Mouse (Mus musculus): ENCODE measurements at regions not wholly inside any gene's neighbourhood (a gene's known extent, or its start where the extent isn't known, plus 50 kb on each side); places are given as distances from the start of the nearest gene placed in this dataset.

DNA sequence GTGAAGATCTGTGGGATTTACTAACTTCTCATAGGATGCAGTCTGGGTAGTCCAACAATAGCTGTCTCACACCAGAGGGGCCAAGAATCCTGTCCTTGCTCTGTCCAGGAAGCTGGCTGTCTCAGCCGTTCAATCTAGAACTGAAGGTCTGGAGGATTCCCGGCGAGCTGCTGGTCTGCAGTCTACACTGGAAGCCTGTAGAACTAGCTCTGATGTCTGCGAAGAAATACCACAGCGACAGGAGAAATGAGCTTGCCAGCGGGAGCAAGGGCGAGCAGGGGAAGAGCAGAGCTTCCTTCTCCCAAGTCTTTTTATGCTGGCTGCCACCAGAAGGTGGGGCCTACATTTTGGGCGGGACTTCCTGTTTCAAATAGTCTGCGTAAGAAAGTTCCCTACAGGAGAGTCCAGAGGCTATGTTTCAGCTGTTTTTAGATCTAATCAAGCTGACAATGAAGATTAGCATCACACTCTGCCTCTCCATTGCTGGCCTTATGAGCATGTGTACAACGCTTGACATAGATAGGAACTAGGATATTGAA lies 111.9 kb upstream of the Eef2kmt start:
- DNase-seq (ENCODE audit: low spot score) (no peak), ATAC-seq (ENCODE audit: extremely low read depth, insufficient number of reproducible peaks, low FRiP score, poor library complexity, severe bottlenecking) (no peak)
- no peak for TF ChIP-seq CTCF (IDR thresholded peaks at IDR 0.05; ENCODE audit: low read depth, low read length)
- no peak for TF ChIP-seq TAL1 (conservative IDR thresholded peaks at IDR 0.05; ENCODE audit: low read depth, low read length)
- TF ChIP-seq POLR2AphosphoS5 (IDR thresholded peaks at IDR 0.05; ENCODE audit: insufficient replicate concordance, low read depth, low read length): no peak
- no peak for TF ChIP-seq GATA2 (IDR thresholded peaks at IDR 0.05; ENCODE audit: borderline replicate concordance, low read depth, low read length)
- no peak for TF ChIP-seq GATA1 (IDR thresholded peaks at IDR 0.05; ENCODE audit: borderline replicate concordance, low read length)
- no peaks in the 10 kb centered on the region for H3K36me3 ChIP-seq (replicated peaks)
- no peaks in the 10 kb centered on the region for H3K27me3 ChIP-seq (ENCODE audit: insufficient read depth, low read length)
- H3K4me1 ChIP-seq (ENCODE audit: insufficient read depth, low read depth, low read length): no peaks in the 10 kb centered on the region
- peaks cover 23% of the 10 kb centered on the region; the same call in 1 of the 2 replicates for H3K9me3 ChIP-seq (replicated peaks)
- no peak overlapping the region for H3K4me3 ChIP-seq (ENCODE audit: low read depth, low read length)

DNA sequence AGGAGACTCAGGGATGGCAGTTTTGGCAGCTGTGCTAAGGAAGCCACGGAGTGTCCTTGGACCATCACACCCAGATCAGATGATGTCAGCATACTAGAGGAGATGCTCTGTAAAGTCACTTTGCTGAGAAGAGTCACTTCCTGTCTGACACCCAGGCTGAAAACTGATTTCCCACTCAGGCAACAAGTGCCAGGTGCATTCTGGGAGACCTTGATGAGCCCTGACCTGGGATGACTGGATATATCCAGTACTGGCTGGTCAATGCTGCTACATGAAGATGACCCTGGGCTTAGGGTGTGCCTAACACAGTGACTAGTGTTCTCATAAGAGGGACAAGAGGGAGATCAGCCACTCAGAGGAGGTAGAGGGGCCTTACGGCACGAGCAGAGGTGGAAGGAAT lies 110.2 kb upstream of the Eef2kmt start:
- no peak for TF ChIP-seq GATA1 (IDR thresholded peaks at IDR 0.05; ENCODE audit: borderline replicate concordance, low read length)
- TF ChIP-seq CTCF (IDR thresholded peaks at IDR 0.05; ENCODE audit: low read depth, low read length): no peak
- no peak for TF ChIP-seq TAL1 (conservative IDR thresholded peaks at IDR 0.05; ENCODE audit: low read depth, low read length)
- TF ChIP-seq GATA2 (IDR thresholded peaks at IDR 0.05; ENCODE audit: borderline replicate concordance, low read depth, low read length): no peak
- no peak for TF ChIP-seq POLR2AphosphoS5 (IDR thresholded peaks at IDR 0.05; ENCODE audit: insufficient replicate concordance, low read depth, low read length)
- Histone ChIP-seq H3K9me3 (replicated peaks) (peaks cover 19% of the 10 kb centered on the region; the same call in 1 of the 2 replicates), H3K27me3 (ENCODE audit: insufficient read depth, low read length) (no peaks in the 10 kb centered on the region), H3K4me1 (ENCODE audit: insufficient read depth, low read depth, low read length) (no peaks in the 10 kb centered on the region), H3K4me3 (ENCODE audit: low read depth, low read length) (no peak overlapping the region), H3K36me3 (replicated peaks) (no peaks in the 10 kb centered on the region)
- DNase-seq (ENCODE audit: low spot score) (no peak), ATAC-seq (ENCODE audit: extremely low read depth, insufficient number of reproducible peaks, low FRiP score, poor library complexity, severe bottlenecking) (no peak)

DNA sequence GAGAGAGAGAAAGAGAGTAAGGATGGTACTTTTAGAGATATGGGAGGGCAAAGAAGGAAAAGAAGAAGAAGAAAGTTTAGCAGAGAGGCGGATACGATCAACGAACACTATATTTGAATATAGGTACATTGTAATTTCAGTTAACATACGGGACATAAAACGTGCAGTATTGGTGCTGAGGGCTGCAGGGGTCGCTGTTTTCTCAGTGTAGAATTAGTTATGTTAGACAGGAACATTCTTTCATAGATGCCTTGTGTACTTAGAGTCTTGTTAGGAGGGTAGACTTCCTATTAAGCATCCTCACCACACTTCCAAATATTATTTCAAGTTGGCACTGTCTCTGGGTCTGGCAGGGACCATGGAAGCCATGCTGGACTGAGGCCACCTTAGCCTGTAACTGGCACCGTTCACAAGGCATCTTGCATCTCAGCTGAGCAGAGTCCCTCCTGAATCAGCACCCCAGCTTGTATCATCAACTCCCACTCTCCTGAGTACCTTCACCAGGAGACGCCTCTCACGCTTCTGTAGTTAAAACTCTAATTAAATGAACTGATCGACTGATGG lies 107.3 kb upstream of the Eef2kmt start:
- Histone ChIP-seq H3K9me3 (replicated peaks) (peaks cover 13% of the 10 kb centered on the region), H3K27me3 (ENCODE audit: insufficient read depth, low read length) (no peaks in the 10 kb centered on the region), H3K4me1 (ENCODE audit: insufficient read depth, low read depth, low read length) (no peaks in the 10 kb centered on the region), H3K4me3 (ENCODE audit: low read depth, low read length) (no peak overlapping the region), H3K36me3 (replicated peaks) (no peaks in the 10 kb centered on the region)
- DNase-seq (ENCODE audit: low spot score): no peak
- ATAC-seq (ENCODE audit: extremely low read depth, insufficient number of reproducible peaks, low FRiP score, poor library complexity, severe bottlenecking): no peak
- TF ChIP-seq CTCF (IDR thresholded peaks at IDR 0.05; ENCODE audit: low read depth, low read length): no peak
- TF ChIP-seq TAL1 (conservative IDR thresholded peaks at IDR 0.05; ENCODE audit: low read depth, low read length): no peak
- no peak for TF ChIP-seq GATA1 (IDR thresholded peaks at IDR 0.05; ENCODE audit: borderline replicate concordance, low read length)
- no peak for TF ChIP-seq GATA2 (IDR thresholded peaks at IDR 0.05; ENCODE audit: borderline replicate concordance, low read depth, low read length)
- no peak for TF ChIP-seq POLR2AphosphoS5 (IDR thresholded peaks at IDR 0.05; ENCODE audit: insufficient replicate concordance, low read depth, low read length)

GRCm38 (mm10) chr16:5359193-5359592 lies 103.4 kb upstream of the Eef2kmt start:
- H3K4me1 ChIP-seq (ENCODE audit: insufficient read depth, low read depth, low read length): no peaks in the 10 kb centered on the region
- H3K27me3 ChIP-seq (ENCODE audit: insufficient read depth, low read length): no peaks in the 10 kb centered on the region
- H3K9me3 ChIP-seq (replicated peaks): peaks cover 8% of the 10 kb centered on the region
- ATAC-seq (ENCODE audit: extremely low read depth, insufficient number of reproducible peaks, low FRiP score, poor library complexity, severe bottlenecking) (no peak), DNase-seq (ENCODE audit: low spot score) (no peak)
- H3K36me3 ChIP-seq (replicated peaks): no peaks in the 10 kb centered on the region
- no peak overlapping the region for H3K4me3 ChIP-seq (ENCODE audit: low read depth, low read length)
- TF ChIP-seq TAL1 (conservative IDR thresholded peaks at IDR 0.05; ENCODE audit: low read depth, low read length) (no peak), POLR2AphosphoS5 (IDR thresholded peaks at IDR 0.05; ENCODE audit: insufficient replicate concordance, low read depth, low read length) (no peak), CTCF (IDR thresholded peaks at IDR 0.05; ENCODE audit: low read depth, low read length) (no peak), GATA2 (IDR thresholded peaks at IDR 0.05; ENCODE audit: borderline replicate concordance, low read depth, low read length) (no peak), GATA1 (IDR thresholded peaks at IDR 0.05; ENCODE audit: borderline replicate concordance, low read length) (no peak)

DNA sequence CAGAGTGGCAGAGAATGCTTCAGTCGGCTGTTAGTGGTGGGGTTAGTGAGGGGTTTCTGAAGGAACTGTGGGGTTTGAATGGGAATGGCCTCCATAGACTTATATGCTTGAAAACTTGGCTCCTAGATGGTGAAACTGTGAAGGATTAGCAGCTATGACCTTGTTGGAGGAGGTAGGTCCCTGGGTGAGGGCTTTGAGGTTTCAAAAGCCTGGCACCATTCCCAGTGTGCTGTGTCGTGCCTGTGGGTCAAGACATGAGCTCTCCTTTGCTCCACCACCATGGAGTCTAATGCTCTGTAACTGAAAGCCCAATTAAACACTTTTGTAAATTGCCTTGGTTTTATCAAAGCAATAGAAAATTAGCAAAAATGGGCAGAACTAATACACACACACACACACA lies 98.1 kb upstream of the Eef2kmt start:
- TF ChIP-seq CTCF (IDR thresholded peaks at IDR 0.05; ENCODE audit: low read depth, low read length): no peak
- no peak for TF ChIP-seq GATA2 (IDR thresholded peaks at IDR 0.05; ENCODE audit: borderline replicate concordance, low read depth, low read length)
- no peak for TF ChIP-seq GATA1 (IDR thresholded peaks at IDR 0.05; ENCODE audit: borderline replicate concordance, low read length)
- TF ChIP-seq POLR2AphosphoS5 (IDR thresholded peaks at IDR 0.05; ENCODE audit: insufficient replicate concordance, low read depth, low read length): no peak
- no peak for TF ChIP-seq TAL1 (conservative IDR thresholded peaks at IDR 0.05; ENCODE audit: low read depth, low read length)
- DNase-seq (ENCODE audit: low spot score): no peak

DNA sequence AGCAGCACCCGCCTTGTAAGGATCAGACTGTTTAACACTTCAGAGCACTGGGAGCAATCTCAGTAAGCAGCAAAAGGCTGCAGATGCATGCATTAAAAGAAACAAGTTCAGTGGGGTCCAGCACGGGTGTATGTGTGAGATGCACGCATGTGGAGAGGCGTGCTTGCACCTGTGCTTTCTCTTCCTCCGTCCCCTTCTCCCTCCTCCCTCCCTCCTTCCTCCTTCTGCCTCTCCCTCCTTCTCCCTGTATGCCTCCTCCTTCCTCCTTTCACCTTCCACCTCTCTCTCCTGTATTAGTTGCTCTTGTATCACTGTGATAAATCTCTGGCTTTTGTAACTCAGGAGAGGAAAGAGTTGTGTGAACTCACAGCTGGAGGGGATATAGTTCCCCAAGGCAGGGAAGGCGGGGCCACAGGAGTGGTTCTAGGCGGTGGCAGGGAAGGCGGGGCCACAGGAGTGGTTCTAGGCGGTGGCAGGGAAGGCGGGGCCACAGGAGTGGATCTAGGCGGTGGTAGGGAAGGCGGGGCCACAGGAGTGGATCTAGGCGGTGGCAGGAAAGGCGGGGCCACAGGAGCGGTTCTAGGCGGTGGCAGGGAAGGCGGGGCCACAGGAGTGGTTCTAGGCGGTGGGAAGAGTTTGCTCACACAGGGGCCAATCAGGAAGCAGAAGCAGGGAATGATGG lies 96.2 kb upstream of the Eef2kmt start:
- Histone ChIP-seq H3K4me1 (ENCODE audit: insufficient read depth, low read depth, low read length) (no peaks in the 10 kb centered on the region), H3K27me3 (ENCODE audit: insufficient read depth, low read length) (no peaks in the 10 kb centered on the region), H3K36me3 (replicated peaks) (no peaks in the 10 kb centered on the region), H3K9me3 (replicated peaks) (peaks cover 26% of the 10 kb centered on the region), H3K4me3 (ENCODE audit: low read depth, low read length) (0 out of 2 replicates have a peak overlapping the region, but pooled peaks have one; percentile 21)
- DNase-seq (ENCODE audit: low spot score) (no peak), ATAC-seq (ENCODE audit: extremely low read depth, insufficient number of reproducible peaks, low FRiP score, poor library complexity, severe bottlenecking) (no peak)
- TF ChIP-seq GATA1 (IDR thresholded peaks at IDR 0.05; ENCODE audit: borderline replicate concordance, low read length): no peak
- no peak for TF ChIP-seq CTCF (IDR thresholded peaks at IDR 0.05; ENCODE audit: low read depth, low read length)
- TF ChIP-seq TAL1 (conservative IDR thresholded peaks at IDR 0.05; ENCODE audit: low read depth, low read length): no peak
- no peak for TF ChIP-seq GATA2 (IDR thresholded peaks at IDR 0.05; ENCODE audit: borderline replicate concordance, low read depth, low read length)
- no peak for TF ChIP-seq POLR2AphosphoS5 (IDR thresholded peaks at IDR 0.05; ENCODE audit: insufficient replicate concordance, low read depth, low read length)

More for the DNA sequence above, 98.1 kb upstream of the Eef2kmt start:
- Histone ChIP-seq H3K4me3 (ENCODE audit: low read depth, low read length) (no peak overlapping the region), H3K4me1 (ENCODE audit: insufficient read depth, low read depth, low read length) (no peaks in the 10 kb centered on the region), H3K9me3 (replicated peaks) (peaks cover 26% of the 10 kb centered on the region), H3K27me3 (ENCODE audit: insufficient read depth, low read length) (no peaks in the 10 kb centered on the region), H3K36me3 (replicated peaks) (no peaks in the 10 kb centered on the region)
- no peak for ATAC-seq (ENCODE audit: extremely low read depth, insufficient number of reproducible peaks, low FRiP score, poor library complexity, severe bottlenecking)

Data from G1E (cell line).